Mouse (Mus musculus): Measurements from ENCODE around the gene Pbx4.

DNA sequence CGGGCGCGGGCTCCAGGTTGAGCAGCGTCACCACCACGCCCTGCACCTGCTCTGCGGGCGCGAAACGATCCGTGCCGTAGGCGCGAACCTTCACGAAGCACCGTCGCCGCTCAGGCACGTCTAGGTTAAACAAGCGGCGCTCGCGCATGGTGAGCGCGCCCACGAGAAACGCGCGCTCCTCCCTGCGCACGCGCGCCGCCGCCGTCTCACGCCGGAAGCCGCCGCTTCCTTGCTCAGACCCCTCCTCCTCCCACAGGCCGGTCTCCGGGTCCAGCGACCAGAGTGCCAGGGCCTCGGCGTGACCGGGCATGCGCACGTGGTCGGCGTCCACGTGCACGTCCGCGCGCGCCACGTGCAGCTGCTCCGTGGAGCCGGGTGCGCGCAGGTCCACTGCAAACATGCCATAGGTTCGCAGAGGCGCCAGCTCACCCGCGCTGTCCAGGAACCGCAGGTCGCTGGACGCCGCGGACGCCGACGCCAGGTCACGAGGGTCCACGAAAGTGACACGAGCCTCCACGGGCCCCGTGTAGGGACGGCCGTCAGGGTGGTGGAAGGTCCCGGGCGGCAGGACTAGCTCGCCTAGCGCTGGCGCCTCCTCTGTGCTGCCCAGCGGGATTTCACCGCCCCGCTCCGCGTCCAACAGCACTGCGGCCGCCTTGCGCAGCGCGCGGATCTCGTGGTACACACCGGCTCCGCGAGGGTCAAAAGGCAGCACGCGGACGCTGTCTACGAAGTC lies 49.9 kb downstream of the Pbx4 start:
- TF ChIP-seq CTCF (conservative IDR thresholded peaks at IDR 0.05; ENCODE audit: low read length) (no peak), POU5F1 (IDR thresholded peaks at IDR 0.05; ENCODE audit: borderline replicate concordance, low read length) (no peak), NANOG (IDR thresholded peaks at IDR 0.05; ENCODE audit: borderline replicate concordance, low read length) (no peak)

Data from E14TG2a.4 (cell line).